Mouse (Mus musculus) hindbrain, embryonic 11.5 days (tissue): ENCODE measurements at regions not wholly inside any gene's neighbourhood (a gene's known extent, or its start where the extent isn't known, plus 50 kb on each side); places are given as distances from the start of the nearest gene placed in this dataset.

Source experiments
- ATAC-seq: fragments of 200-750 bp; cut with Nextera tagmentation; 2 replicates; pipeline ENCODE4 v1.8.0; 2017; ENCODE audit warnings: mild to moderate bottlenecking, moderate TSS enrichment, moderate library complexity; ENCODE audit not compliant: low FRiP score
- DNase-seq: peaks from one replicate; pipeline ENCODE4 v3.0.0-alpha.2; 2015; ENCODE audit warnings: low spot score
- H3K27ac ChIP-seq: fragments of 300-500 bp; sonication (generic); 2 replicates; pipeline ENCODE4 v1.5.1; 2014; ENCODE audit warnings: mild to moderate bottlenecking, low read depth, low read length
- H3K27me3 ChIP-seq: fragments of 300-500 bp; sonication (generic); 2 replicates; pipeline ENCODE4 v1.6.1; 2014; ENCODE audit warnings: mild to moderate bottlenecking, low read length, moderate library complexity, mixed read lengths; ENCODE audit not compliant: control insufficient read depth, insufficient read depth
- H3K36me3 ChIP-seq: fragments of 300-500 bp; sonication (generic); 2 replicates; pipeline ENCODE4 v1.6.1; 2014; ENCODE audit warnings: mild to moderate bottlenecking, low read length, moderate library complexity, mixed read lengths; ENCODE audit not compliant: control insufficient read depth, insufficient read depth
- H3K4me1 ChIP-seq: fragments of 300-500 bp; sonication (generic); replicated peaks from 2 replicates; pipeline ENCODE4 v1.6.1; 2014; ENCODE audit warnings: low read length, mixed read lengths; ENCODE audit not compliant: control insufficient read depth, insufficient read depth
- H3K4me2 ChIP-seq: fragments of 300-500 bp; sonication (generic); replicated peaks from 2 replicates; pipeline ENCODE4 v1.6.1; 2014; ENCODE audit warnings: mild to moderate bottlenecking, low read depth, low read length
- H3K4me3 ChIP-seq: fragments of 300-500 bp; sonication (generic); 2 replicates; pipeline ENCODE4 v1.5.1; 2014; ENCODE audit warnings: low read depth, low read length
- H3K9ac ChIP-seq: fragments of 300-500 bp; sonication (generic); 2 replicates; pipeline ENCODE4 v1.6.1; 2014; ENCODE audit warnings: low read depth, low read length
- H3K9me3 ChIP-seq: fragments of 300-500 bp; sonication (generic); 2 replicates; pipeline ENCODE4 v1.6.1; 2016; ENCODE audit warnings: low read length; ENCODE audit not compliant: control insufficient read depth
- WGBS: fragments of 180-500 bp; shearing (Covaris S2); extraction: QIAGEN DNeasy Blood & Tissue Kit; methylation state at CpG from one replicate; pipeline ENCODE4 v1.1.7; 2014; 5-methylcytosine and 5-hydroxymethylcytosine counted together

- H3K4me1 ChIP-seq = no peaks in the 10 kb centered on the region
- 78% methylated on average over 16 of the region's 16 CpGs for WGBS
- no peak overlapping the region for H3K4me2 ChIP-seq
- H3K36me3 ChIP-seq = no peaks in the 10 kb centered on the region
- no peak overlapping the region for H3K9ac ChIP-seq
- H3K4me3 ChIP-seq = no peak overlapping the region
- ATAC-seq (no peak), DNase-seq (no peak)
- no peaks in the 10 kb centered on the region for H3K9me3 ChIP-seq
- H3K27ac ChIP-seq = peak overlapping the region; percentile 4; the same call in 1 of the 2 replicates
- no peaks in the 10 kb centered on the region for H3K27me3 ChIP-seq
These were observed 62.7 kb upstream of the Ahctf1 start for GRCm38 (mm10) chr1:179866056-179866772.

GRCm38 (mm10) chr1:179865561-179865960 lies 62.1 kb upstream of the Ahctf1 start:
- 63% methylated on average over 11 of the region's 11 CpGs for WGBS
- H3K4me1 ChIP-seq = no peaks in the 10 kb centered on the region
- H3K36me3 ChIP-seq = no peaks in the 10 kb centered on the region
- H3K27me3 ChIP-seq = no peaks in the 10 kb centered on the region
- ATAC-seq (no peak), DNase-seq (no peak)
- no peak overlapping the region for H3K9ac ChIP-seq
- no peak overlapping the region for H3K4me3 ChIP-seq
- no peak overlapping the region for H3K27ac ChIP-seq
- no peak overlapping the region for H3K4me2 ChIP-seq
- H3K9me3 ChIP-seq = no peaks in the 10 kb centered on the region

- H3K9me3 ChIP-seq = no peaks in the 10 kb centered on the region
- H3K4me1 ChIP-seq = no peaks in the 10 kb centered on the region
- H3K36me3 ChIP-seq = no peaks in the 10 kb centered on the region
- no peak for DNase-seq
- no peak for ATAC-seq
- no peak overlapping the region for H3K27ac ChIP-seq
- H3K9ac ChIP-seq = no peak overlapping the region
- 92% methylated on average over 5 of the region's 5 CpGs for WGBS
- H3K4me3 ChIP-seq = no peak overlapping the region
- H3K4me2 ChIP-seq = no peak overlapping the region
- no peaks in the 10 kb centered on the region for H3K27me3 ChIP-seq
These were observed 61.2 kb upstream of the Ahctf1 start for GRCm38 (mm10) chr1:179864537-179865226.

GRCm38 (mm10) chr1:179863420-179863819 lies 59.9 kb upstream of the Ahctf1 start:
- Histone ChIP-seq H3K4me3 (no peak overlapping the region), H3K9ac (no peak overlapping the region), H3K36me3 (no peaks in the 10 kb centered on the region), H3K4me2 (no peak overlapping the region), H3K27me3 (no peaks in the 10 kb centered on the region), H3K4me1 (no peaks in the 10 kb centered on the region), H3K27ac (no peak overlapping the region), H3K9me3 (no peaks in the 10 kb centered on the region)
- WGBS = 36% methylated on average over 4 of the region's 4 CpGs
- DNase-seq (peak; percentile 33), ATAC-seq (no peak)

GRCm38 (mm10) chr1:179862941-179863340 lies 59.5 kb upstream of the Ahctf1 start:
- H3K9me3 ChIP-seq = no peaks in the 10 kb centered on the region
- no peaks in the 10 kb centered on the region for H3K27me3 ChIP-seq
- no peak for ATAC-seq
- H3K4me1 ChIP-seq = no peaks in the 10 kb centered on the region
- H3K36me3 ChIP-seq = no peaks in the 10 kb centered on the region
- no peak overlapping the region for H3K9ac ChIP-seq
- no peak overlapping the region for H3K27ac ChIP-seq
- no peak for DNase-seq
- H3K4me3 ChIP-seq = no peak overlapping the region
- 66% methylated on average over 3 of the region's 3 CpGs for WGBS
- H3K4me2 ChIP-seq = no peak overlapping the region

- Histone ChIP-seq H3K4me3 (no peak overlapping the region), H3K27me3 (no peaks in the 10 kb centered on the region), H3K4me1 (no peaks in the 10 kb centered on the region), H3K36me3 (no peaks in the 10 kb centered on the region), H3K27ac (no peak overlapping the region), H3K9ac (no peak overlapping the region), H3K9me3 (no peaks in the 10 kb centered on the region), H3K4me2 (no peak overlapping the region)
- ATAC-seq (no peak), DNase-seq (no peak)
- 87% methylated on average over 3 of the region's 3 CpGs for WGBS
These were observed 58.3 kb upstream of the Ahctf1 start for GRCm38 (mm10) chr1:179861776-179862175.

GRCm38 (mm10) chr1:179859552-179859902 lies 56.0 kb upstream of the Ahctf1 start:
- no peak for DNase-seq
- Histone ChIP-seq H3K9ac (no peak overlapping the region), H3K4me3 (no peak overlapping the region), H3K9me3 (no peaks in the 10 kb centered on the region), H3K4me1 (no peaks in the 10 kb centered on the region), H3K27me3 (no peaks in the 10 kb centered on the region), H3K36me3 (no peaks in the 10 kb centered on the region), H3K27ac (no peak overlapping the region), H3K4me2 (no peak overlapping the region)
- 81% methylated on average over 8 of the region's 8 CpGs for WGBS
- peak; percentile 19; the same call in 1 of the 2 replicates for ATAC-seq

- ATAC-seq = peak; percentile 35; the same call in 1 of the 2 replicates
- H3K36me3 ChIP-seq = no peaks in the 10 kb centered on the region
- H3K4me1 ChIP-seq = no peaks in the 10 kb centered on the region
- peak; percentile 77 for DNase-seq
- H3K4me2 ChIP-seq = no peak overlapping the region
- 51% methylated on average over 14 of the region's 14 CpGs for WGBS
- H3K4me3 ChIP-seq = no peak overlapping the region
- H3K9ac ChIP-seq = no peak overlapping the region
- H3K27ac ChIP-seq = no peak overlapping the region
- no peaks in the 10 kb centered on the region for H3K27me3 ChIP-seq
- H3K9me3 ChIP-seq = no peaks in the 10 kb centered on the region
These were observed 55.5 kb upstream of the Ahctf1 start for GRCm38 (mm10) chr1:179858780-179859551.
